Mouse (Mus musculus): ENCODE results near the gene Angptl7. TPM values are rescaled to one million over a fixed set of nuclear protein-coding genes. Genes with fewer than 3 reads are reported as not detected.

The Angptl7 gene
- polyA plus RNA-seq, 1 experiment from 2014 or later = 0.43 TPM

GRCm38 (mm10) chr4:148490502-148490901, 9.8 kb downstream of the Angptl7 start:
- H3K36me3 ChIP-seq = peaks cover 93% of the 10 kb centered on the region
- H3K9ac ChIP-seq = no peak overlapping the region
- peaks cover 2% of the 10 kb centered on the region for H3K4me1 ChIP-seq (replicated peaks)
- H3K9me3 ChIP-seq = no peaks in the 10 kb centered on the region
- 76% methylated on average over 6 of the region's 6 CpGs for WGBS
- no peak overlapping the region for H3K27ac ChIP-seq (replicated peaks)
- H3K27me3 ChIP-seq = no peaks in the 10 kb centered on the region
- H3K4me3 ChIP-seq = no peak overlapping the region
- ATAC-seq (ENCODE audit: low read depth) = no peak
- no peak overlapping the region for H3K4me2 ChIP-seq

- 82% methylated on average over 2 of the region's 2 CpGs for whole genome bisulfite sequencing
- H3K4me3 ChIP-seq = no peak overlapping the region
- H3K27ac ChIP-seq (replicated peaks) = no peak overlapping the region
- no peaks in the 10 kb centered on the region for H3K27me3 ChIP-seq
- no peak overlapping the region for H3K4me2 ChIP-seq
- no peak for ATAC-seq (ENCODE audit: low read depth)
- H3K9me3 ChIP-seq = no peaks in the 10 kb centered on the region
- H3K36me3 ChIP-seq = peaks cover 97% of the 10 kb centered on the region
- H3K4me1 ChIP-seq (replicated peaks) = no peaks in the 10 kb centered on the region
- H3K9ac ChIP-seq = no peak overlapping the region
Observed at GRCm38 (mm10) chr4:148487841-148488240, 12.4 kb downstream of the Angptl7 start.

GRCm38 (mm10) chr4:148484511-148484910, 15.7 kb downstream of the Angptl7 start:
- no peak for ATAC-seq (ENCODE audit: low read depth)
- Histone ChIP-seq H3K9ac (no peak overlapping the region), H3K4me2 (no peak overlapping the region), H3K36me3 (peaks cover 99% of the 10 kb centered on the region), H3K4me1 (replicated peaks) (no peaks in the 10 kb centered on the region), H3K4me3 (no peak overlapping the region), H3K9me3 (no peaks in the 10 kb centered on the region), H3K27me3 (no peaks in the 10 kb centered on the region), H3K27ac (replicated peaks) (no peak overlapping the region)
- 96% methylated on average over 12 of the region's 12 CpGs for WGBS

- Histone ChIP-seq H3K36me3 (peaks cover 98% of the 10 kb centered on the region), H3K4me2 (no peak overlapping the region), H3K4me1 (replicated peaks) (no peaks in the 10 kb centered on the region), H3K27ac (replicated peaks) (no peak overlapping the region), H3K9me3 (no peaks in the 10 kb centered on the region), H3K4me3 (no peak overlapping the region), H3K9ac (no peak overlapping the region), H3K27me3 (no peaks in the 10 kb centered on the region)
- 75% methylated on average over 2 of the region's 2 CpGs for WGBS
- no peak for ATAC-seq (ENCODE audit: low read depth)
Observed at GRCm38 (mm10) chr4:148481557-148482168, 18.6 kb downstream of the Angptl7 start.

GRCm38 (mm10) chr4:148480245-148480644, 20.0 kb downstream of the Angptl7 start:
- H3K9me3 ChIP-seq = no peaks in the 10 kb centered on the region
- H3K4me2 ChIP-seq = no peak overlapping the region
- no peak overlapping the region for H3K27ac ChIP-seq (replicated peaks)
- ATAC-seq (ENCODE audit: low read depth) = no peak
- peaks cover 98% of the 10 kb centered on the region for H3K36me3 ChIP-seq
- no peaks in the 10 kb centered on the region for H3K27me3 ChIP-seq
- H3K4me1 ChIP-seq (replicated peaks) = no peaks in the 10 kb centered on the region
- H3K4me3 ChIP-seq = no peak overlapping the region
- WGBS = 97% methylated on average over 2 of the region's 2 CpGs
- H3K9ac ChIP-seq = no peak overlapping the region

GRCm38 (mm10) chr4:148473496-148473895, 26.8 kb downstream of the Angptl7 start:
- Histone ChIP-seq H3K4me3 (no peak overlapping the region), H3K4me1 (replicated peaks) (peaks cover 7% of the 10 kb centered on the region; the same call in 1 of the 2 replicates), H3K36me3 (peaks cover 91% of the 10 kb centered on the region), H3K27ac (replicated peaks) (no peak overlapping the region), H3K4me2 (no peak overlapping the region), H3K9ac (no peak overlapping the region), H3K27me3 (no peaks in the 10 kb centered on the region), H3K9me3 (no peaks in the 10 kb centered on the region)
- ATAC-seq (ENCODE audit: low read depth) = no peak
- 66% methylated on average over 5 of the region's 5 CpGs for WGBS

- H3K27ac ChIP-seq (replicated peaks) = no peak overlapping the region
- H3K27me3 ChIP-seq = no peaks in the 10 kb centered on the region
- peaks cover 7% of the 10 kb centered on the region; the same call in 1 of the 2 replicates for H3K4me1 ChIP-seq (replicated peaks)
- no peak for ATAC-seq (ENCODE audit: low read depth)
- H3K9ac ChIP-seq = no peak overlapping the region
- H3K4me3 ChIP-seq = no peak overlapping the region
- no peak overlapping the region for H3K4me2 ChIP-seq
- H3K9me3 ChIP-seq = no peaks in the 10 kb centered on the region
- WGBS = 91% methylated on average over 8 of the region's 8 CpGs
- peaks cover 93% of the 10 kb centered on the region for H3K36me3 ChIP-seq
Observed at GRCm38 (mm10) chr4:148472436-148473174, 27.7 kb downstream of the Angptl7 start.

- no peak overlapping the region for H3K27ac ChIP-seq (replicated peaks)
- no peak overlapping the region for H3K9ac ChIP-seq
- no peak for ATAC-seq (ENCODE audit: low read depth)
- H3K9me3 ChIP-seq = no peaks in the 10 kb centered on the region
- H3K4me3 ChIP-seq = no peak overlapping the region
- WGBS = 63% methylated on average over 10 of the region's 10 CpGs
- no peaks in the 10 kb centered on the region for H3K27me3 ChIP-seq
- H3K4me1 ChIP-seq (replicated peaks) = peaks cover 7% of the 10 kb centered on the region; the same call in 1 of the 2 replicates
- peaks cover 93% of the 10 kb centered on the region for H3K36me3 ChIP-seq
- no peak overlapping the region for H3K4me2 ChIP-seq
Observed at GRCm38 (mm10) chr4:148471363-148471806, 28.9 kb downstream of the Angptl7 start.

GRCm38 (mm10) chr4:148469487-148470252, 30.6 kb downstream of the Angptl7 start:
- no peak overlapping the region for H3K27ac ChIP-seq (replicated peaks)
- 88% methylated on average over 11 of the region's 11 CpGs for WGBS
- H3K36me3 ChIP-seq = peaks cover 93% of the 10 kb centered on the region
- ATAC-seq (ENCODE audit: low read depth) = no peak
- peaks cover 7% of the 10 kb centered on the region; the same call in 1 of the 2 replicates for H3K4me1 ChIP-seq (replicated peaks)
- no peak overlapping the region for H3K4me3 ChIP-seq
- H3K9me3 ChIP-seq = no peaks in the 10 kb centered on the region
- H3K27me3 ChIP-seq = no peaks in the 10 kb centered on the region
- H3K9ac ChIP-seq = no peak overlapping the region
- H3K4me2 ChIP-seq = no peak overlapping the region

- Histone ChIP-seq H3K4me3 (no peak overlapping the region), H3K9me3 (no peaks in the 10 kb centered on the region), H3K27ac (replicated peaks) (no peak overlapping the region), H3K4me2 (no peak overlapping the region), H3K4me1 (replicated peaks) (peaks cover 7% of the 10 kb centered on the region; the same call in 1 of the 2 replicates), H3K27me3 (no peaks in the 10 kb centered on the region), H3K36me3 (peaks cover 100% of the 10 kb centered on the region), H3K9ac (no peak overlapping the region)
- ATAC-seq (ENCODE audit: low read depth) = no peak
- 91% methylated on average over 10 of the region's 10 CpGs for WGBS
Observed at GRCm38 (mm10) chr4:148468396-148468795, 31.9 kb downstream of the Angptl7 start.

GRCm38 (mm10) chr4:148466511-148467079, 33.7 kb downstream of the Angptl7 start:
- peaks cover 100% of the 10 kb centered on the region for H3K36me3 ChIP-seq
- H3K4me2 ChIP-seq = no peak overlapping the region
- H3K4me3 ChIP-seq = no peak overlapping the region
- no peak overlapping the region for H3K9ac ChIP-seq
- no peaks in the 10 kb centered on the region for H3K9me3 ChIP-seq
- H3K4me1 ChIP-seq (replicated peaks) = peaks cover 5% of the 10 kb centered on the region; the same call in 1 of the 2 replicates
- no peaks in the 10 kb centered on the region for H3K27me3 ChIP-seq
- H3K27ac ChIP-seq (replicated peaks) = no peak overlapping the region
- ATAC-seq (ENCODE audit: low read depth) = no peak
- WGBS = 92% methylated on average over 5 of the region's 5 CpGs

GRCm38 (mm10) chr4:148464869-148465268, 35.4 kb downstream of the Angptl7 start:
- peaks cover 100% of the 10 kb centered on the region for H3K36me3 ChIP-seq
- no peak overlapping the region for H3K9ac ChIP-seq
- peaks cover 12% of the 10 kb centered on the region; the same call in 1 of the 2 replicates for H3K4me1 ChIP-seq (replicated peaks)
- no peak overlapping the region for H3K4me3 ChIP-seq
- 95% methylated on average over 12 of the region's 12 CpGs for WGBS
- H3K27me3 ChIP-seq = no peaks in the 10 kb centered on the region
- no peaks in the 10 kb centered on the region for H3K9me3 ChIP-seq
- no peak overlapping the region for H3K4me2 ChIP-seq
- ATAC-seq (ENCODE audit: low read depth) = no peak
- H3K27ac ChIP-seq (replicated peaks) = no peak overlapping the region

Data from neural tube, embryonic 13.5 days (tissue).